Mouse (Mus musculus): ENCODE results near the gene Igbp1b. TPM values are rescaled to one million over a fixed set of nuclear protein-coding genes. Genes with fewer than 3 reads are reported as not detected.

Igbp1b gene
- polyA plus RNA-seq (2015; fragmentation: Nextera tagmentation; extraction: Ambion mirVana), result 0.16 and 0.34 TPM in 2 replicates

GRCm38 (mm10) chr6:138658516-138658915 is at the start of gene Igbp1b:
Gene Igbp1b (minus strand): TSS chr6:138658544.
- Histone ChIP-seq H3K4me2 (ENCODE audit: low read length) (no peak within 1 kb of the TSS), H3K27ac (ENCODE audit: low read length) (no peak within 1 kb of the TSS), H3K9ac (ENCODE audit: low read depth, low read length) (no peak within 1 kb of the TSS), H3K9me3 (replicated peaks; ENCODE audit: control insufficient read depth, low read length, poor library complexity, severe bottlenecking) (no peaks in the 10 kb centered on the region), H3K4me1 (ENCODE audit: control insufficient read depth, insufficient read depth, low read length) (no peaks in the 10 kb centered on the region), H3K36me3 (ENCODE audit: control insufficient read depth, insufficient read depth, low read length) (no peaks in the 10 kb centered on the region), H3K4me3 (ENCODE audit: low read depth, low read length) (no peak within 1 kb of the TSS), H3K27me3 (ENCODE audit: control insufficient read depth, insufficient read depth, low read depth, low read length) (no peaks in the 10 kb centered on the region)
- ATAC-seq, result peak; percentile 71
- 40% methylated on average over 3 of the region's 3 CpGs for WGBS

DNA sequence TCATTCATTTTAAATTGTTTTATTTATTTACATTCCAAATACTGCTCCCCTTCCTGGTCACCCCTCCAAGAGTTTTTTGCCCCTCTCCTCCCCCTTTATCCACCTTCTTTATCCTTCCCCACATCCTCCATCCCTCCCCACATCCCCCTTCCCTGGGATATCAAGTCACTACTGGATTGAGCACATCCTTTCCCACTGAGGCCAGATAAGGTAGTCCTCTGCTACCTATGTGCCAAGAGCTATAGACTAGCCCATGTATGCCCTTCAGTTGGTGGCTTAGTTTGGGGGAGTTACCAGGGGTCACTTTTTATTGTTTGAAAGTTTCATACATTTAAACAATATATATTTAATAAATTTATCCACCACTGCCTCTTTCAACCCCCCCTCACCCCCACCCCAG is 24.6 kb upstream of the Igbp1b start:
- H3K4me2 ChIP-seq (ENCODE audit: low read length), result no peak overlapping the region
- no peaks in the 10 kb centered on the region for H3K27me3 ChIP-seq (ENCODE audit: control insufficient read depth, insufficient read depth, low read depth, low read length)
- ATAC-seq, result no peak
- H3K9ac ChIP-seq (ENCODE audit: low read depth, low read length), result no peak overlapping the region
- H3K9me3 ChIP-seq (replicated peaks; ENCODE audit: control insufficient read depth, low read length, poor library complexity, severe bottlenecking), result no peaks in the 10 kb centered on the region
- no peak overlapping the region for H3K27ac ChIP-seq (ENCODE audit: low read length)
- no peak overlapping the region for H3K4me3 ChIP-seq (ENCODE audit: low read depth, low read length)
- no peaks in the 10 kb centered on the region for H3K4me1 ChIP-seq (ENCODE audit: control insufficient read depth, insufficient read depth, low read length)
- no peaks in the 10 kb centered on the region for H3K36me3 ChIP-seq (ENCODE audit: control insufficient read depth, insufficient read depth, low read length)

DNA sequence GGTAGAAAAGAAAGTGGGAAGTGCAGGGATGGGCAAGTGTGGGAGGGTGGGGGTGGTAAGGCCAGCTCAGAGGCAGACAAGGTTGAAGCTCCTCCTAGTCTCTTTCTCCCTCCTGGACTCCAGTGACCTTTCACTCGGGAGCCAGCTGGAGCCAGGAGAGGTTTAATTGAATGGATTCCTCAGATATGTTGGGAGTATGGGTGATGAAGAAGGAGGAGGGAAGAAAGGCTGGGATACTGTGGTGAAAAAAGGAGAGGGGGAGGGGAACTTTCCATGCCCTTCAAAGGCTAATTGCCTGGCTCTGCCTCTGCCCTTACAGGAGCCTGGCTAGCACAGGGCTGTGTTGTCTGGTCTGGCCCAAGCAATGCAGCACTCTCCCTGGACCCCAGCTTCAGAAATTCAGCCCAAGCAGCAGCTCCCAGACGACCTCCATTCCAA is 14.4 kb upstream of the Igbp1b start:
- Histone ChIP-seq H3K36me3 (ENCODE audit: control insufficient read depth, insufficient read depth, low read length) (no peaks in the 10 kb centered on the region), H3K27ac (ENCODE audit: low read length) (no peak overlapping the region), H3K4me2 (ENCODE audit: low read length) (no peak overlapping the region), H3K4me3 (ENCODE audit: low read depth, low read length) (no peak overlapping the region), H3K4me1 (ENCODE audit: control insufficient read depth, insufficient read depth, low read length) (no peaks in the 10 kb centered on the region), H3K9me3 (replicated peaks; ENCODE audit: control insufficient read depth, low read length, poor library complexity, severe bottlenecking) (no peaks in the 10 kb centered on the region), H3K9ac (ENCODE audit: low read depth, low read length) (no peak overlapping the region), H3K27me3 (ENCODE audit: control insufficient read depth, insufficient read depth, low read depth, low read length) (no peaks in the 10 kb centered on the region)
- ATAC-seq, result no peak
- WGBS, result 18% methylated on average over 2 of the region's 2 CpGs

DNA sequence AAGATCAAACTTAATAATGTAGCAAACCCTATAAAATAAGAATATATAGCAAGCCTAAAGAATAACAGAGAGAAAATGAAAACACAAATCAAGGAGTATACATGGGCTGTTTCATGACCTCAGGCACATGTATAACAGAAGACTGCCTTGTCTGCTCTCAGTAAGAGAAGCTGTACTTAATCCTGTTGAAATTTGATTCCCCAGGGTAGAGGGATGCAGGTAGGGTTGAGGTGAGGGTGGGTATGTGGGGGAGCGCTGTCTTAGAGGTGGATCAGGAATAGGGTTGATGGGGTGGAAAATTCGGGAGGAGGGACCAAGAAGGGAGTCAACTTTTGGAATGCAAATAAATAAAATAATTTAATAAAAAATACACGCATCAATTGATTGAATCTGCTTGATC is 7.1 kb upstream of the Igbp1b start:
- no peaks in the 10 kb centered on the region for H3K9me3 ChIP-seq (replicated peaks; ENCODE audit: control insufficient read depth, low read length, poor library complexity, severe bottlenecking)
- no peak overlapping the region for H3K4me2 ChIP-seq (ENCODE audit: low read length)
- H3K4me1 ChIP-seq (ENCODE audit: control insufficient read depth, insufficient read depth, low read length), result no peaks in the 10 kb centered on the region
- no peak overlapping the region for H3K9ac ChIP-seq (ENCODE audit: low read depth, low read length)
- H3K27ac ChIP-seq (ENCODE audit: low read length), result no peak overlapping the region
- no peaks in the 10 kb centered on the region for H3K27me3 ChIP-seq (ENCODE audit: control insufficient read depth, insufficient read depth, low read depth, low read length)
- H3K4me3 ChIP-seq (ENCODE audit: low read depth, low read length), result no peak overlapping the region
- H3K36me3 ChIP-seq (ENCODE audit: control insufficient read depth, insufficient read depth, low read length), result no peaks in the 10 kb centered on the region
- WGBS, result 69% methylated on average over 3 of the region's 3 CpGs
- ATAC-seq, result no peak

DNA sequence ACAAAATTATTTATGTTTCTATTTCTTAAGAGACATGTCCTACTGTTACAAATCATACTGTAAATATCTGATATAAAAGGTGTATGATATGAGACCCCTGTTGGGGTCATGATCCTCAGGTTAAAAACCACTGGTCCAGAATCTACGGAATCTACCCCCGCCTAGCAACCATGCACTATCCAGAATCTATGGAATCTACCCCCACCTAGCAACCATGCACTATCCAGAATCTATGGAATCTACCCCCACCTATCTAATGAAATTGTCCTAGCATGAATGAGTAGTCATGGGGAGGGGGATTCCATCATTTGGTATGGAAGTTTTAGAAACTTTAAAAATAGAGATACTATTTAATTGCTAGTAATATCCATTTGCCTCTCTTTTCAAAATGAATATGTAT is 12.7 kb downstream of the Igbp1b start:
- ATAC-seq, result no peak
- H3K4me3 ChIP-seq (ENCODE audit: low read depth, low read length), result no peak overlapping the region
- H3K4me2 ChIP-seq (ENCODE audit: low read length), result no peak overlapping the region

GRCm38 (mm10) chr6:138639351-138639750 is 19.0 kb downstream of the Igbp1b start:
- Histone ChIP-seq H3K27ac (ENCODE audit: low read length) (no peak overlapping the region), H3K36me3 (ENCODE audit: control insufficient read depth, insufficient read depth, low read length) (no peaks in the 10 kb centered on the region), H3K9ac (ENCODE audit: low read depth, low read length) (no peak overlapping the region), H3K4me2 (ENCODE audit: low read length) (no peak overlapping the region), H3K9me3 (replicated peaks; ENCODE audit: control insufficient read depth, low read length, poor library complexity, severe bottlenecking) (no peaks in the 10 kb centered on the region), H3K4me1 (ENCODE audit: control insufficient read depth, insufficient read depth, low read length) (no peaks in the 10 kb centered on the region), H3K4me3 (ENCODE audit: low read depth, low read length) (no peak overlapping the region), H3K27me3 (ENCODE audit: control insufficient read depth, insufficient read depth, low read depth, low read length) (no peaks in the 10 kb centered on the region)
- 70% methylated on average over 4 of the region's 4 CpGs for WGBS
- no peak for ATAC-seq

More for the DNA sequence above, 12.7 kb downstream of the Igbp1b start:
- WGBS, result 98% methylated on average over 2 of the region's 2 CpGs
- no peaks in the 10 kb centered on the region for H3K36me3 ChIP-seq (ENCODE audit: control insufficient read depth, insufficient read depth, low read length)
- no peak overlapping the region for H3K9ac ChIP-seq (ENCODE audit: low read depth, low read length)
- no peaks in the 10 kb centered on the region for H3K9me3 ChIP-seq (replicated peaks; ENCODE audit: control insufficient read depth, low read length, poor library complexity, severe bottlenecking)
- H3K27ac ChIP-seq (ENCODE audit: low read length), result no peak overlapping the region
- H3K27me3 ChIP-seq (ENCODE audit: control insufficient read depth, insufficient read depth, low read depth, low read length), result no peaks in the 10 kb centered on the region
- no peaks in the 10 kb centered on the region for H3K4me1 ChIP-seq (ENCODE audit: control insufficient read depth, insufficient read depth, low read length)

DNA sequence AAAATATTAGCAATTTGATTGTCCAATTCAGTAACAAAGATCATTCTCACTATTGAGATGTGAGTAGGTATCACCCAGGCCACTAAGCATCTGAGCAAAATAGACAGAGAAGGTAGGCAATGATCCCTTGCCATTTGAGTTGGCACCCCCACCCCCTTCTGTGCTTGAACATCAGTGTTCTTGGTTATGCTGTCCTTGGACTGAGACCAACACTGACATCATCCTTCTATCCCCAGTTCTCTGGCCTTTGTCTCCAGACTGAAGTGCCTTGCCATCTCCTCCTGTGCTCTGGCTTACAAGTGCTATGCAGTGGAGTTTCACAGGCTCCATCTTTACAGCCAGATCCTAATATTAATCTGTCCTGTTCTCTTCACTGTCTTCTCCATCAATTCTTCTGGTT is 37.6 kb downstream of the Igbp1b start:
- H3K27ac ChIP-seq (ENCODE audit: low read length), result no peak overlapping the region
- no peaks in the 10 kb centered on the region for H3K9me3 ChIP-seq (replicated peaks; ENCODE audit: control insufficient read depth, low read length, poor library complexity, severe bottlenecking)
- H3K27me3 ChIP-seq (ENCODE audit: control insufficient read depth, insufficient read depth, low read depth, low read length), result no peaks in the 10 kb centered on the region
- H3K9ac ChIP-seq (ENCODE audit: low read depth, low read length), result no peak overlapping the region
- H3K4me3 ChIP-seq (ENCODE audit: low read depth, low read length), result no peak overlapping the region
- no peak for ATAC-seq
- no peak overlapping the region for H3K4me2 ChIP-seq (ENCODE audit: low read length)
- no peaks in the 10 kb centered on the region for H3K4me1 ChIP-seq (ENCODE audit: control insufficient read depth, insufficient read depth, low read length)
- H3K36me3 ChIP-seq (ENCODE audit: control insufficient read depth, insufficient read depth, low read length), result no peaks in the 10 kb centered on the region

GRCm38 (mm10) chr6:138618396-138618795 is 39.9 kb downstream of the Igbp1b start:
- no peaks in the 10 kb centered on the region for H3K36me3 ChIP-seq (ENCODE audit: control insufficient read depth, insufficient read depth, low read length)
- no peak for ATAC-seq
- no peak overlapping the region for H3K9ac ChIP-seq (ENCODE audit: low read depth, low read length)
- no peaks in the 10 kb centered on the region for H3K4me1 ChIP-seq (ENCODE audit: control insufficient read depth, insufficient read depth, low read length)
- no peak overlapping the region for H3K4me2 ChIP-seq (ENCODE audit: low read length)
- H3K27me3 ChIP-seq (ENCODE audit: control insufficient read depth, insufficient read depth, low read depth, low read length), result no peaks in the 10 kb centered on the region
- no peak overlapping the region for H3K27ac ChIP-seq (ENCODE audit: low read length)
- WGBS, result 78% methylated on average over 3 of the region's 3 CpGs
- no peaks in the 10 kb centered on the region for H3K9me3 ChIP-seq (replicated peaks; ENCODE audit: control insufficient read depth, low read length, poor library complexity, severe bottlenecking)
- no peak overlapping the region for H3K4me3 ChIP-seq (ENCODE audit: low read depth, low read length)
